Mouse (Mus musculus) spleen, postnatal 36 days (tissue): ENCODE results near the gene Shank1.
"Not testable (repeated sequence)": the region's sequence is repeated elsewhere in the genome, so short reads cannot be mapped to it uniquely, and the experiment has no call there.

ENCODE experiments used
- DNase-seq, 2 experiments: peaks; one replicate each; pipeline ENCODE4 v3.0.0; 2022; ENCODE audit warnings: low spot score in 2 of 2, mixed read lengths in 1 of 2

The Shank1 gene

DNA sequence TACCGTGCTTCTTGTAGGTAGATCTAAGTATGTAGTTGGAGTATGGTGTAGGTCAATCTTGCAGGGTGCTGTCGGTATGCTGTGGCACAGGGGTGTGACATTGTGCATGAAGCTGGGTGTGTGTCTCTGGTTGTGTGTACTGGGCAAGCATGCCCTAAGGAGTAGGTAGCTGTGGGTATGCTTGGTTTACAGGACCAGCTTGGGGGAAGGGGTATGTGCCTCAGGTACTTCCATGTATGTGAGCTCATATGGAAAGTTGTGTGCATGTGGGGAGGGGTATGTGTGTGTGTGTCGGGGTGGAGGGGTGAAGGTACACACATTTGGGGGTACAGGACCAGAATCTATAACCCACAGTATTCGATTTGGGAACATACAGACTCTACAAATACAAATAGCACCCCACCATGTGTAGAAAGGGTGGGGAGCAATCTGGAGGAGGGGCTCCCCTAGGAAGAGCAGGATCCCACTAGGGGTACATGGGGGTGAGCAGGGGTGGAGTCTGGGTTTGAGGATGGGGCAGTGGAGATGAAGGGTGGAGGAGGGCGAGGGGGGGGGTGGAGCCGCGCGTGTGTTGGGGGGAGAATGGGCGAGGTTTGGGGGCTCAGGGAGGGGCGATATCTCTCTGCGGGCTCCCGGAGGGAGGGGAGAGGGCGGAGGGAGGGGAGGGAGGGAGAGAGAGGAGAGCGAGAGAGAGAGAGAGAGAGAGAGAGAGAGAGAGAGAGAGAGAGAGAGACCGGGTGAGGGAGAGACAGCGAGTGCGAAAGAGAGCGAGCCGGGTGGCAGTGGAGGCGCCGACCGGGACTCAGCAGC, at the start of gene Shank1:
TSS of gene Shank1 (plus strand) at position 779 of the 810 bp plus-strand sequence.
- DNase-seq, result no peak

DNA sequence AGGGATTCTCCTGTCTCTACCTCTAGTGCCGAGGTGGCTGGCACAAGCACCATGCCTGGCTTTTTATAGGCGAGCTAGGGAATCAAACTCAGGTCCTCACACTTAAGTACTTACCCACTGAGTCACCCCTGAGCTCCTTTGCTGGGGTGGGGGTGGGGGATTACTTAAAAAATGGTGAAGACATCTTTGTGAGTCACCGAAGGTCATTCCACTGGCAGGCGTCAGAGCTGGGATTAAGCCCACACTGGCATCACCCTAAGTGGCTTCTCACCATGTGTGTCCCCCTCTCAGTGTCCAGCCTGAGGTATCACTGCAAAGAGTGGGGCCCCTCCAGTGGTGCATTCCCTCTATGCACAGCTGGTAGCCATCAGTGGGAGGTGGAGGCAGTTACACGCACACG, 49.6 kb upstream of the Shank1 start:
- no peak for DNase-seq

DNA sequence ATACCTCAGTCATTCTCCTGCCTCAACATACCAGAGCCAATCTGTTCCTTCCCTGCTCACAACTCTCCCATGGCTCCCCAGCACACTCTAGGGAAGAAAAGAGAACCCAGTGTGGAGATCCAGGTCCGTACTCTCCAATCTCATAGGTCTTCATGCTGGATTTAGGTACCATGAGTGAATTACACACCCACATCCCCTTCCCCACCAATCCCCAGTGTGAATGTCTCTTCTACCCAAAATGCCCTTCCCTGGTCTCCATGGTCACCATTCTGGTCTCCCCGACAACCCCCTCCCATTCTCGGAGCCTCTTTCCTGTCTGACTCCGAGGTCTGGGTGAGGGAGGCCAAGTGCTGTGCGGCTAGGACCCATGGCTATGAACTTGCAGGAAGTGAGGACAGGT, 48.9 kb upstream of the Shank1 start, which contains the start of gene Gm15517:
TSS of gene Gm15517 (plus strand) at position 301 of the 400 bp plus-strand sequence.
- no peak for DNase-seq

DNA sequence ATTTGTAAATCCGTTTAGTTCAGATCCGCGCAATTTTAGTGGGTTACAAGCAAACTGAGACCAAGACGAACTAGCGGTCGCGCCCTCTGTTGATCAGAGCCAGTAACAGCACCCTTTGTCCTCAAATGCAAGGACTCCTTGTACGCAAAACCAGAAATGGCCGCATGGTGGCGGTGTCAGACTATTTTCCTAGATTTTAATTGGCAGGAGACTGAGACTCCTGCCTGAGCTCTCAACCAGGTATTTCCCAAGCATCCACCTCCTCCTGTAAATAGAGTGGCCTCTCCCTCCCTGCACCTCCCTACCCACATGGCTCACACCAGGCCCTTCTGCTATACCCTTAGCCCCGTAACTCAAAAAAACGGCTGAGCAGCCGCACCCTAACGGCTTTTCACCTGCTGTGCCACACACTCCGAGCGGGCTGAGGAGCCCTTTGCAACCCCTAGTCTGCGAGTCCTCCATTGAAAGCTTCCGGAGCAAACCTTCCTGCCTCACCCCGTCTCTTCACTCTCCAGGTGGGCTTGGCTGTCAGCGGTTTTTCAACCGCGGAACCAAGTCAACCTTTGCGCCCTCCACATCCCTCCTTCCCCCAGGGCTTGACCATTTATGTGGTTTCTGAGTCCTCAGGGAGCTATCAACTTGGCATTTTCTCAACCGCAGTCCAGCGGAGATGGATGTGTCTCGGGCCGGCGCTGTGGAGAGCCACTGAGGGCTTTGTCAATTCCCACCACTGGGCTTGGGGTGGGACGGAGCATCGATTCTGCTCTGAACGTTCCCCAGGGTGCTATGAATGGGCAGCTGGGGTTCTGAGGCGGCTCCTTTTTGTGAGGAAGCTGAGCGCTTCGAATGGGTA, 47.0 kb upstream of the Shank1 start:
- DNase-seq, result peak; percentile 84 to 90

DNA sequence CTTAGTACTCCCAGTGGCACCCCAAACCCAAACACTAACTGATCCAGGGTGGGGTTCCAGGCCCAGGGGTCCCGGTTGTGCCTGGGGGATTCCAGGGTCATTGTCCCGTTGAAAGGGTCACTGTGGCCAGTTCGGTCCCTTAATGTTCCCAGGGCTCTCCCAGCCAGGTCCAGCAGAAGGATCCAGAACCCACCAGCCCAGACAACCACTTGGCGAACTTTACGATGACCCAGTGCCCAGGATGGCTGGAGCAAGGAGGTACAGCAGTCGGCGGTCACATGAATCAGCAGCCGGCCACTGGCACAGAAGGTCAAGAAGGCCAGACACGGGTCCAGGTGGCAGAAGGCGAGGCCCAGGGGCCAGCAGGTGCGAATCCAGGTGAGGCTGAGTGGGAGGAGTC, 41.9 kb upstream of the Shank1 start:
- DNase-seq, result no peak

DNA sequence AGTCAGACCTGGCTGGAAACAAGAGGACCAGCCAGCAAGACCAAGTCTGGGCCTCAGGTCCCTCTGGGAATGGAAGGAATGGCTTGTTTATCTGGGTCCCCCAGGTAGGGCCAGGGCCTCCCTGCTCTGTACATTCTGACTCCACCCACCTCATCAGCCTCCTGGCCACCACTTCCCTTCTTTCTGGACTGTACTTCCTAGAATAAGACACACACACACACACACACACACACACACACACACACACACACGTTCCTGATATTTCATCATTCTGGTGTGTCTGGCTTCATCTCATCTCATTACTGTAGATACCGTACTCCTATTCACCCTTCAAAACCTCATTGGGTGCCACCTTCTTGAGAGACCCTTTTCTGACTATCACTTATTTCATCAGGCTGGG, 40.7 kb upstream of the Shank1 start:
- no peak for DNase-seq

GRCm38 (mm10) chr7:44271309-44271708, 38.7 kb upstream of the Shank1 start:
- DNase-seq, result no peak

DNA sequence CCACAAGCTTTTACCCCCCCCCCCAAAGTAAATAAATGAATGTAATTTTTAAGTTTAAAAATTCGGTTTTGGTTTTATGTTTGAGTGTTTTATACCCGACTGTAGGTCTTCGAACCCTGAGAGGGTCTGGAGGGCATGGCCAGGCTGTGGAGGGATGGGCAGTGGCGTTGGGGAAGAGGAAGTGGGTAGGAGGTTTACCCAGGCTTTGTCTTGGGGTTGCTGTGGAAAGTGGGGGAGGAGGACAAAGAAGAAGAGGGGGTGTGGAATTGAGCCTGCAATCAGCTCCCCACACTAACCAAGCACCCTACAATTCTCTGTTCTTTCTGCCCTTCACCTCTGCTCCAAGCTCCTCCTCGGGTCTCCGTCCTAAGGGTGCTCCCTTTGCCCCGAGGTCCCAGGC, 37.5 kb upstream of the Shank1 start:
- no peak for DNase-seq

DNA sequence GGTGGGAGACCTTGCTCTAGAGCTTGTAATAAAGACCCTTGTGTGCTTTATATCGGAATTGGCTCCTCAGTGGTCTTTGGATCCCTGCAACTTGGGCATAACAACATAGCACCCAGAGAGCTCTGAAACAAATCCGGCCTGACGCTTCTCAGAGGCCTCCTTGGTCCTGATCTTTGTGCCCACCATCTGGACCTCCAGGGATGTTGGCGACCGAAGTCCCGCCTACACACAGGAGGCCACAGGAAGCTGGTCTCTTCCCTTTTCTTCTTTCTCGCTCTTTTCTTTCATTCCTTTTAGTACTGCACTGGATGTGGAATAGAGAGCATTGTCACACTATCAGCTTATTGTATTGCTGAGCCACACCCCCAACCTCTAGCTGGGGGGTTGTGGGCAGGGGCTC, 36.6 kb upstream of the Shank1 start:
- DNase-seq, result no peak

DNA sequence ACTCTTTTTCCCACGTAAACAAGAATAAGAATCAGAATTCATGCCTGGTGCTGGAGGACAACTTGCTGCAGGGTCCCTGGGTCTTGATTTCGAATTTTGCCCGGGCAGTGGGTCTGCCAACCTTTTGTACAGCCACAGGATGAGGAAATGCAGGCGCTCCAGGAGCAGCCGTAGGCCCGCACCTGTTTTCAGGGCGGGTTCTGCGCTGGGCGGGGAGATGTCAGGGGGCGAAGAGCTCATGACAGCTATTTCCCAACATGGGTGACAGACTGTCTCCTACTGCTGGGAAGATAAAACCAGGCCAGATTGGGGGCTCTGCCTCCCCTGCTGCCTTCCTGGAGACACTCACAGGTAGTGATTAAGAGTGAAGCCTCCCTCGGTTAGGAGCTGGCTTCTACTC, 36.0 kb upstream of the Shank1 start:
- DNase-seq, result no peak

- DNase-seq, result no peak
Observed at GRCm38 (mm10) chr7:44275546-44275945, 34.5 kb upstream of the Shank1 start.

DNA sequence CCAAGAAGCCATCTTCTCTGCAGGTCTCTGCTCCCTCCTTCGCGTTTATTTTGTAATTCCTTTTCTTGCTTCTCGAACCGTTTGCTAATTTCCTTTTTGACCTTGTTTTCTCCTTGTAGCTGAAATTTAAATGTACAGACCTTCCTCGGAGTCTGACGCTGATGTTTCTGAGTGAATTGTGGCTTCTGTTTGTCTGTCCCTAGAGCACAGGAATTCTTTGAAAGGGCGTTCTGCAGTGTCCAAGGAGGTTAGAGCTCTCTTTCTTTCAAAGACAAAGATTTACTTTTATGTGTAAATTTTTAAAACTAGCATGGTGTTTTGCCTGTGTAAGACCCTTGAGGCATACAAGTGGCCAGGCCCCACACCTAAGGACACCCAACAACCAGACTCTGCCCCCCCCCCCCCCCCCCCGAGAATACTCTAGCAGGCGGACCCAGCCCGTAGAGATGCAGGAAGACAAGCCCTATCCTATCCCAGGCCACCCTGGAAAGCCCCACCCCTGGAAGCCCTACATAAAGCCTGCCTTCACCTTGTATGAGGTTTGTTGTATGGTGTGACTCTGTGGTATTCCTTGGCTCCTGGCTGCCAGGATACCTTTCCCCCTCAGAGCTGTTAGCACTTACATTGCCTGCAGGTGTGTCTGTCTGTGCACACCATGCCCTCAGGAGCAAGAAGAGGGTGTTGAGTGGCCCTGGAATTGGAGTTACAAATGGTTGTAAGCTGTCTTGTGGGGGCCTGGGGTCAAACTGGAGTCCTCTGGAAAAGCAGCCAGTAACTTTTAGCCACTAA, 33.4 kb upstream of the Shank1 start:
- DNase-seq, result no peak

GRCm38 (mm10) chr7:44277250-44277622, 32.8 kb upstream of the Shank1 start:
- peak; percentile 27 to 35 for DNase-seq

- DNase-seq, result no peak
Observed at GRCm38 (mm10) chr7:44280959-44281358, 29.1 kb upstream of the Shank1 start.

- no peak for DNase-seq
Observed at GRCm38 (mm10) chr7:44281586-44281985, 28.5 kb upstream of the Shank1 start.

DNA sequence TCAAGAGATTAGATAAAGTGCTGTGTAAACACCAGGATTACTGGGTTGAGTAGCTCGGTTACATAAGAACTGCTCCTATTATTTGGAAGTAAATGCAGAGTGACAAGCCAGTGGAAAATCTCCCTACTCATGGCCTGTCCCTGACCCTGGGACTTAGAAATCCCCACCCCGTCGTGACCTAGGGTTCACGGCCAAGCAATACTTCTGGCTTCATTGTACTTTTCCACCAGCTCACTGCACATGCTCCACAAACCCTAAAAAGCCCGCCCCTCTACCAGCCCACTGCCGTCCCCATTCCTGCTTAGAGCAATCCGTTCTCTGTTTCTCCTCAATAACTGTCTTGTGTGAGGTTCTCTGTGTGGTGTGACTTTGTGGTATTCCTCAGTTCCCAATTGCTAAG, 22.3 kb upstream of the Shank1 start:
- DNase-seq, result no peak

DNA sequence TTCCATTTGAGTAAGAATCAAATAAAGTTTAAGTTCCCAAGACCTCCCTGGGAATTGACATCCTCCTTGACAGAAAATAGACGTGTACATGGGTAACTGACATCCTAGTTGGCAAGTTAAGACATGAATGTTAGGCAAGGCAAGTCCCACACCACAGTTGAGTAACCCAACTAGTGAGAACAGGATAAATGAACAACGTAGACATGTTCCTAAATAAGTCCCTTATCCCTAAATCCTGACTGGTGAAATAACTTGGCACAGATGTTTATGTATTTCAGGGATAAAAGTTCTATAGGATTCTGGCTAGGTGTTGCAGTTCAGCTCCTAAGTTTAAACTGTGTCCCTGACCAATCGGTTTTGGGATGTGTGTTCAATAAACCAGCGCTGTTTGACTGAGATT, 19.1 kb upstream of the Shank1 start:
- DNase-seq, result no peak

DNA sequence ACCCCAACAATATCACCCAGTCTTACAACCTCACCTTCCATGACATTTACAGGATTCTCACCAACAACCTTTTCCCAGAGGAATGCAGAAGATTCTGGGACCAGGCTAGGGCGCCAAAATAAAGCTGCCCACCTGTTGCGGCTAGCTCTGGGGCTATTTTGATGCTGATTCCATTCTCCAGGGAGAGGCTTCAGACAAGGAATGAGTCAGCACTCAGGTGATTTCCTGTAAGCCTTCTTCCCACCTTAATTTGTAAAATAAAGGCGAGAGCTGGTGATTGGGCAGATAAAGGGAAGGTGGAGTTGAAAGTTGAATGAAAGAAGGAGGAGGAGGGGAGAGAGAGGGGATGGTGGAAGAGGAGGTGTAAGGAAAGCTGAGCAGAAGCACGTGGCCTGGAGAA, 18.6 kb upstream of the Shank1 start:
- no peak for DNase-seq

DNA sequence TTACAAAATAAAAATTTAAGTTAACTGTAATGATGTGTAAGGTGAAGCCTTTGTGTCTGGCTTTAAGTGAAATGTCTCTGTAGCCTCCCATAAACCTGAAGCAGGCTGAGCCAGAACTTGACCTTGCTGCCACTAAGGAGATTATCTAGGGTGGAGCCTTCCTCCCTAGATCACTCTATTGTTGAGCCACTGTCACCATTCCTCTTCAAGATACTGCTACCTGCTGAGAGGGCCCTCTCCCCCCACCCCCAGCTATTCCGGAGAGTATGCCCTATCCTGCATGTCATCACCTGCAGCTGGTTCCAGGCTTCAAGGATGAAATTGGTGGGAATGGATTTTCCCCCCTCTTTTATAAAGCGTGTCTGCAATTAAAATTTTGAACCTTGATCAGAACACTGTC, 12.6 kb upstream of the Shank1 start:
- not testable (repeated sequence) for DNase-seq

- DNase-seq, result no peak
Observed at GRCm38 (mm10) chr7:44303346-44304340, 6.4 kb upstream of the Shank1 start.

DNA sequence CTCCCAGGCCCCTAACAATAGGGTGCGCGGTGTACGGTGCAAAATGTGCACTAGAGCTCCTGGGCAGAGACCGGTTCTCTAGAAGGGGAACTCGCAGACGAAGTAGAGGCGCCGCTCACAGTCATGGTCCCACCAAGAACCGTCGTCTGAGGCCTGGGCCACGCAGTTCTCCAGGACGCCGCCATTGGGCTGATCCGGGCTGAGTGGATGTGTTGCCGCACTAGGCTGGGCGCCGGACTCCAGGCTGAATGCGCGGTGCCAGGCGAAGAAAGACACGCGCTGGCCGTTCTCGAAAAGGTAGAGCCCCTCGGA, 5.6 kb upstream of the Shank1 start:
- DNase-seq, result no peak
